Mouse (Mus musculus) c-Kit-positive CD71-positive TER-119-positive erythroid progenitor cells, embryonic 14.5 days (primary cell): ENCODE results near the gene Col15a1.

Source experiments
- DNase-seq: peaks from one replicate; pipeline ENCODE4 v3.0.0-alpha.2; 2013; ENCODE audit warnings: low spot score

Col15a1 gene

GRCm38 (mm10) chr4:47272452-47273130 is 64.6 kb downstream of the Col15a1 start:
- no peak for DNase-seq

- no peak for DNase-seq
These were observed 65.8 kb downstream of the Col15a1 start for GRCm38 (mm10) chr4:47273795-47274194.

GRCm38 (mm10) chr4:47274911-47275310 is 67.0 kb downstream of the Col15a1 start:
- no peak for DNase-seq

- DNase-seq, result no peak
These were observed 70.4 kb downstream of the Col15a1 start for GRCm38 (mm10) chr4:47278397-47278796.

- DNase-seq, result no peak
These were observed 71.2 kb downstream of the Col15a1 start for GRCm38 (mm10) chr4:47279085-47279707.

GRCm38 (mm10) chr4:47280126-47280525 is 72.2 kb downstream of the Col15a1 start:
- DNase-seq, result no peak

GRCm38 (mm10) chr4:47281920-47282682 is 74.1 kb downstream of the Col15a1 start:
- DNase-seq, result no peak

GRCm38 (mm10) chr4:47284311-47284710 is 76.3 kb downstream of the Col15a1 start:
- DNase-seq, result no peak

GRCm38 (mm10) chr4:47284874-47285273 is 76.9 kb downstream of the Col15a1 start:
- DNase-seq, result no peak

- no peak for DNase-seq
These were observed 78.7 kb downstream of the Col15a1 start for GRCm38 (mm10) chr4:47286599-47287147.

- DNase-seq, result no peak
These were observed 79.5 kb downstream of the Col15a1 start for GRCm38 (mm10) chr4:47287468-47287867.

- no peak for DNase-seq
These were observed 80.3 kb downstream of the Col15a1 start for GRCm38 (mm10) chr4:47288306-47288705.

- DNase-seq, result no peak
These were observed 81.6 kb downstream of the Col15a1 start for GRCm38 (mm10) chr4:47289526-47289925.

- DNase-seq, result no peak
These were observed 82.5 kb downstream of the Col15a1 start for GRCm38 (mm10) chr4:47290448-47290847.

- DNase-seq, result no peak
These were observed 83.1 kb downstream of the Col15a1 start for GRCm38 (mm10) chr4:47291013-47291412.

- no peak for DNase-seq
These were observed 85.0 kb downstream of the Col15a1 start for GRCm38 (mm10) chr4:47292956-47293355.

- DNase-seq, result peak; percentile 39
These were observed 86.0 kb downstream of the Col15a1 start for GRCm38 (mm10) chr4:47293771-47294543.

GRCm38 (mm10) chr4:47294544-47295070 is 86.6 kb downstream of the Col15a1 start:
- DNase-seq, result peak; percentile 65

- DNase-seq, result peak; percentile 42
These were observed 87.6 kb downstream of the Col15a1 start for GRCm38 (mm10) chr4:47295547-47295946.

- no peak for DNase-seq
These were observed 92.7 kb downstream of the Col15a1 start for GRCm38 (mm10) chr4:47300701-47301100.

GRCm38 (mm10) chr4:47302610-47303009 is 94.6 kb downstream of the Col15a1 start:
- DNase-seq, result no peak
